Mouse (Mus musculus): ENCODE data around the gene Irgm2. TPM values are rescaled to one million over a fixed set of nuclear protein-coding genes. Genes with fewer than 3 reads are reported as not detected.

Gene Irgm2
- total RNA-seq, 2 experiments from 2014 or later: 6.1 to 9.1 TPM

DNA sequence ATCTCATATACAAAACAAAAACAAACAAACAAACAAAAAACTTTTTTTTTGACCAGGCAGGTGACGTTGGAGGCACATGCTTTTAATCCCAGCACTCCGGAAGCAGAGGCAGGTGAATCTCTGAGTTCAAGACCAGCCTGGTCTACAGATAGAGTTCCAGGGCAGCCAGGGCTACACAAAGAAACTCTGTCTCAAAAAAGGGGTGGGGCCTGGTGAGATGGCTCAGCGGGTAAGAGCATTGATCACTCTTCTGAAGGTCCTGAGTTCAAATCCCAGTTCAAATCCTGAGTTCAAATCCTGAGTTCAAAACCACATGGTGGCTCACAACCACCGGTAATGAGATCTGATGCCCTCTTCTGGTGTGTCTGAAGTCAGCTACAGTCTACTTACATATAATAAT lies 62.4 kb downstream of the Irgm2 start:
- no peak for DNase-seq

DNA sequence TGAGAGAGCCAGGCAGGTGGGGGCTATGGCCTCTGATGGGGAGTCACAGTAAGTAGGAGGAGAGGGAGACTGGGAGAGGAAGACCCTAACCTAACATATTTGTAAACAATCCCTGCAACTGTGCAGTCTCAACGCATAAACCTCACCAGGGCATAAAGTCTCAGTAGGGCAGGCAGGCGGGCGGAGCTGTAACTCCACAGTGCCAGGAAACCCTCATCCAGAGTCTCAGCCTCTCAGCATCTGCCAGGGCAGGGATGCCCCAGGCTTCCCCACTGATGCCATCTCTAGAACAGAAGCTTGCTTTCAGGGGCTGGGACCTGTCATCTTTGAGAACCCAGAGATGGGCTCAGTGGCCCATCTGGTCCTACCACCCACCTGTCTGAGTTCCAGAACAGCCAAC lies 62.9 kb downstream of the Irgm2 start:
- DNase-seq: no peak

DNA sequence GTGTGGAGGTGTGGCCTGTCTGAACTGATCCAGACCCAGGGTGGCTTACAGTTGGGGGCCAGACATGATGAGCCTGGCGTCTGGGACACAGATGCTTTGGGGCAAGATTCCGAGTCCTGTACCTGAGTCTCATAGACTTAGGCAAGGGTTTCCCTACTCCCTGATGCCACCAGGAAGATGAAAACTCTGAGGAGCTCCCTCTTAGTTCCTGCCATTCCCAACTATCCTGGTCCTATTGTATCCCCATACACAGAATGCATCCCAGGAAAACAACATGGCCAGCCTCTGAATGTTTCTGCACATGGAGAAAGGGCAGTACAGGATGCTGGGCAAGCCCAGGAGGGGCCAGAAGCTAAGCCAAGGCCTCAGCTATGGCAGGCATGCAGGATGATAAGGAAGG lies 64.1 kb downstream of the Irgm2 start:
- DNase-seq: no peak

DNA sequence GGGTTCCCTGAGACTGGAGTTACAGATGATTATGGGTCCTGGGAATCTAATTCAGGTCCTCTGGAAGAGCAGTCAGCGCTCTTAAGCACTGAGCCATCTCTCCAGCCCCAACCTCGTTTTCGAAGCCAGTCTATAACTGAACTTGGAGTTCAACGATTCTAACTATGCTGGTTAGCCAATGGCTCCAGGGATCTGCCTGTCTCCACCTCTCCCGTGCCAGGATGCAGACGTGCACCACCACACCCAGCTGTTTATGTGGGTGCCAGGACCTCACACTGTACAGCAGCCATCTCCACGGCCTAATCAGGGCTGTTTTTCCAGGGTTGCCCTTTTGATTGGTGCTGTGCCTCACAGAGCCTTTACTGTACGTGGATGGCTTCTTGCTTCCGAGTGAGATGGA lies 65.1 kb downstream of the Irgm2 start:
- no peak for DNase-seq

DNA sequence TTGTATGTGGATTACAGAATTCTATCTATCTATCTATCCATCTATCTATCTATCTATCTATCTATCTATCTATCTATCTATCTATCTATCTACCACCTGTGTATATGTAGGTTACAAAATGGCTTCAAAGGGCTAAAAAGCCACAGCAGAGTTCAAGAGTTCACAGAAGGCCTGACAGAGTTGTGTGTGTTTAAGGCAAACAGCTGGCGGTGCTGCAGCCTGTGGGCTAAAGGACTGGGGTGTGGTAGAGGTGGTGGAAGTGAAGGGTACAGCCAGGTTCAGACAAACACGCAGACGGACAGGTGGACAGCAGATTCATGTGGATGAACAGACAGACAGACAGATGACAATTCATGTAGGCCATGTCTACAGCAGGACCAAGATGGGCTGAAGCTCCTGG lies 68.9 kb downstream of the Irgm2 start:
- DNase-seq: no peak

Other genes starting within 250 kb of the Irgm2 start
- 10 to 100 TPM; 69.1 to 85.8 TPM for gene Larp1, start 190.6 kb upstream of the Irgm2 start, total RNA-seq (2021)
- gene Gm12248, start 106.5 kb upstream of the Irgm2 start, total RNA-seq (2021): not detected
- 10 to 100 TPM; 28.5 to 30.6 TPM for gene Cnot8, start 95.5 kb upstream of the Irgm2 start, total RNA-seq (2021)
- 1 to 10 TPM; 8.1 to 9.3 TPM for gene Gemin5, start 31.1 kb upstream of the Irgm2 start, total RNA-seq (2021)
- 10 to 100 TPM; 39.0 to 41.5 TPM for gene Mrpl22, start 28.0 kb upstream of the Irgm2 start, total RNA-seq (2021)
- gene Igtp, start 62 bp upstream of the Irgm2 start, total RNA-seq (2021): 1 to 10 TPM; 3.6 to 4.3 TPM
- not detected for gene 4930438A08Rik, start 75.2 kb downstream of the Irgm2 start, total RNA-seq (2021)
- 1 to 10 TPM; 2.7 to 4.3 TPM for gene Zfp692, start 107.5 kb downstream of the Irgm2 start, total RNA-seq (2021)
- 10 to 100 TPM; 37.7 to 40.6 TPM for gene Zfp672, start 130.7 kb downstream of the Irgm2 start, total RNA-seq (2021)
- 10 to 100 TPM; 22.8 to 27.5 TPM for gene Sh3bp5l, start 131.1 kb downstream of the Irgm2 start, total RNA-seq (2021)
- gene Lypd8, start 179.4 kb downstream of the Irgm2 start, total RNA-seq (2021): not detected
- not detected for gene 1810065E05Rik, start 221.5 kb downstream of the Irgm2 start, total RNA-seq (2021)
- not detected for gene Gm12253, start 232.9 kb downstream of the Irgm2 start, total RNA-seq (2021)

Data from gastrocnemius, postnatal 25 days (tissue).